16 mouse cellular contexts compared by ENCODE assay signal in genomic region chr17:32092241-32092619, GRCm38 (mm10). TPM values are rescaled to one million over a fixed set of nuclear protein-coding genes. Genes with fewer than 3 reads are reported as not detected.
DNase-seq lines count a peak whose midpoint lies in the region; ATAC-seq and TF ChIP-seq lines count a peak whose summit lies in the region.
"Had no signal": no experiment of that assay in that cellular context is flagged by ENCODE, and none has a peak within 500 bp of the region (broad histone marks: within the 10 kb centered on the region; RNA-seq: fewer than 3 reads in every experiment).

No protein-coding gene starts in this region.

- no peaks in the 10 kb centered on the region for H3K27me3 ChIP-seq in kidney, embryonic 15.5 days
- H3K27me3 ChIP-seq in G1E (ENCODE audit: insufficient read depth, low read length) = no peaks in the 10 kb centered on the region
- no peaks in the 10 kb centered on the region for H3K27me3 ChIP-seq in liver, embryonic 14.5 days (ENCODE audit: control insufficient read depth, insufficient read depth, low read length)
- H3K27me3 ChIP-seq: forebrain, embryonic 15.5 days; midbrain, embryonic 15.5 days; neural tube, embryonic 12.5 days had no signal

- H3K9me3 ChIP-seq in kidney, embryonic 15.5 days (replicated peaks) = no peaks in the 10 kb centered on the region; the same call in 1 of the 2 replicates
- H3K9me3 ChIP-seq in G1E (replicated peaks) = peaks cover 17% of the 10 kb centered on the region
- no peaks in the 10 kb centered on the region for H3K9me3 ChIP-seq in liver, embryonic 14.5 days (ENCODE audit: control insufficient read depth, low read length)
- H3K9me3 ChIP-seq: forebrain, embryonic 15.5 days; midbrain, embryonic 15.5 days had no signal

- WGBS in kidney, embryonic 15.5 days = 92% methylated on average over 1 of the region's 1 CpGs
- WGBS in liver, embryonic 14.5 days (ENCODE audit: insufficient replicate concordance) = 61% methylated on average over 1 of the region's 1 CpGs

- no peak for TF ChIP-seq POLR2A in embryonic fibroblast, embryonic 13.5 days (IDR thresholded peaks at IDR 0.05; ENCODE audit: low read depth, low read length)

- H3K4me3 ChIP-seq in kidney, embryonic 15.5 days (replicated peaks) = no peak overlapping the region
- peak overlapping the region; percentile 69; the same call in 1 of the 2 replicates for H3K4me3 ChIP-seq in G1E (ENCODE audit: low read depth, low read length)
- no peak overlapping the region for H3K4me3 ChIP-seq in embryonic fibroblast, embryonic 13.5 days (ENCODE audit: insufficient read depth, low read length)
- peak overlapping the region; percentile 16 to 33; a peak in 3 of 4 replicates for H3K4me3 ChIP-seq in liver, embryonic 14.5 days (ENCODE audit: insufficient read depth in 1 of 2, low read depth in 2 of 2, low read length in 2 of 2)

- TF ChIP-seq CTCF in G1E (IDR thresholded peaks at IDR 0.05; ENCODE audit: low read depth, low read length) = no peak
- no peak for TF ChIP-seq CTCF in embryonic fibroblast, embryonic 13.5 days (IDR thresholded peaks at IDR 0.05; ENCODE audit: borderline replicate concordance, insufficient read depth, low read length)
- no peak for TF ChIP-seq CTCF in liver, embryonic 14.5 days (IDR thresholded peaks at IDR 0.05; ENCODE audit: low read depth)

- peak; percentile 49; the same call in 1 of the 2 replicates for ATAC-seq in kidney, embryonic 15.5 days (replicated peaks; ENCODE audit: low FRiP score)
- no peak for ATAC-seq in G1E (ENCODE audit: extremely low read depth, insufficient number of reproducible peaks, low FRiP score, poor library complexity, severe bottlenecking)
- ATAC-seq in liver, embryonic 14.5 days (ENCODE audit: insufficient read depth) = peak; percentile 83

- no peak overlapping the region for H3K4me2 ChIP-seq in kidney, embryonic 15.5 days
- peak overlapping the region; percentile 79 for H3K4me2 ChIP-seq in liver, embryonic 14.5 days (ENCODE audit: low read depth)

- H3K4me1 ChIP-seq in kidney, embryonic 15.5 days = peaks cover 15% of the 10 kb centered on the region
- H3K4me1 ChIP-seq in G1E (ENCODE audit: insufficient read depth, low read depth, low read length) = peaks cover 46% of the 10 kb centered on the region
- H3K4me1 ChIP-seq in embryonic fibroblast, embryonic 13.5 days (ENCODE audit: control insufficient read depth, insufficient read depth, low read length) = peaks cover 5% of the 10 kb centered on the region
- H3K4me1 ChIP-seq in liver, embryonic 14.5 days (replicated peaks; ENCODE audit: control insufficient read depth in 2 of 2, insufficient read depth in 2 of 2, low read length in 1 of 2) = peaks cover 27 to 38% of the 10 kb centered on the region in 2 experiments

- peak; percentile 74 for TF ChIP-seq EP300 in liver, embryonic 14.5 days (IDR thresholded peaks at IDR 0.05; ENCODE audit: low read depth)

- no peak overlapping the region for H3K27ac ChIP-seq in kidney, embryonic 15.5 days
- H3K27ac ChIP-seq in embryonic fibroblast, embryonic 13.5 days (ENCODE audit: insufficient read depth, low read length) = peak overlapping the region; percentile 75
- H3K27ac ChIP-seq in liver, embryonic 14.5 days = peak overlapping the region; percentile 92
- H3K27ac ChIP-seq: neural tube, embryonic 12.5 days had no signal

- no peaks in the 10 kb centered on the region for H3K36me3 ChIP-seq in kidney, embryonic 15.5 days
- no peaks in the 10 kb centered on the region for H3K36me3 ChIP-seq in G1E (replicated peaks)
- H3K36me3 ChIP-seq in liver, embryonic 14.5 days (replicated peaks; ENCODE audit: control insufficient read depth, insufficient read depth, low read depth) = no peaks in the 10 kb centered on the region
- H3K36me3 ChIP-seq: forebrain, embryonic 15.5 days; midbrain, embryonic 15.5 days; neural tube, embryonic 12.5 days had no signal

- DNase-seq in kidney, adult 8-10 months = no peak
- DNase-seq in G1E (ENCODE audit: low spot score) = no peak
- peak in 2 of 3 experiments; percentile 73 to 75 for DNase-seq in liver, embryonic 14.5 days (ENCODE audit: low read depth in 3 of 3, low spot score in 3 of 3)
- DNase-seq in adrenal gland, adult (ENCODE audit: inconsistent age in 2 of 2, low spot score in 1 of 2) = no peak
- DNase-seq in cerebellum, postnatal 36 days = no peak
- no peak for DNase-seq in cerebellum, adult 11-12 months
- DNase-seq: cerebellum, postnatal 25 days; heart, postnatal 10 days; kidney, postnatal 10 days; lung, postnatal 4 days; thymus, adult 2 months had no signal

- H3K9ac ChIP-seq in kidney, embryonic 15.5 days = no peak overlapping the region
- peak overlapping the region; percentile 68 for H3K9ac ChIP-seq in liver, embryonic 14.5 days (replicated peaks)

RNA-seq across cellular contexts. Expression of gene Hsf2bp, which starts 56.1 kb away (rescaled TPM):
- 0.70 and 0.73 TPM in 2 replicates for polyA plus RNA-seq in kidney, embryonic 15.5 days (2015; fragmentation: Nextera tagmentation; extraction: Ambion mirVana)
- total RNA-seq in G1E (2014; fragmentation: Nextera tagmentation) (not detected in 2 replicates), G1E (2017) (not detected in 2 replicates)
- polyA plus RNA-seq in G1E (2012) = not detected in 2 replicates
- polyA plus RNA-seq in embryonic fibroblast, embryonic 13.5 days (2011; ENCODE audit: insufficient read length, low read depth, missing spikeins) = not detected in 2 replicates
- 0.07 and 0.23 TPM in 2 replicates for polyA plus RNA-seq in liver, embryonic 14.5 days (2012; rRNA removed)
- polyA plus RNA-seq in liver, embryonic 14.5 days (2014; fragmentation: Nextera tagmentation; extraction: Ambion mirVana) = 0.10 and 0.28 TPM in 2 replicates

RNA-seq across cellular contexts. Expression of gene Rrp1b, which starts 56.3 kb away (rescaled TPM):
- 71.0 and 73.6 TPM in 2 replicates for polyA plus RNA-seq in kidney, embryonic 15.5 days (2015; fragmentation: Nextera tagmentation; extraction: Ambion mirVana)
- total RNA-seq in G1E (2014; fragmentation: Nextera tagmentation) (53.6 and 59.3 TPM in 2 replicates), G1E (2017) (33.1 and 38.5 TPM in 2 replicates)
- 156 and 201 TPM in 2 replicates for polyA plus RNA-seq in G1E (2012)
- polyA plus RNA-seq in embryonic fibroblast, embryonic 13.5 days (2011; ENCODE audit: insufficient read length, low read depth, missing spikeins) = 30.0 and 38.6 TPM in 2 replicates
- 5.2 and 9.1 TPM in 2 replicates for polyA plus RNA-seq in liver, embryonic 14.5 days (2012; rRNA removed)
- polyA plus RNA-seq in liver, embryonic 14.5 days (2014; fragmentation: Nextera tagmentation; extraction: Ambion mirVana) = 17.7 and 22.1 TPM in 2 replicates

Comparison
In these comparisons a context has a peak if more than half of its experiments do, and no peak if none do; other contexts are left out.
1. H3K4me3 ChIP-seq: peak in G1E (single experiment) and liver, embryonic 14.5 days (2 of 2); none in kidney, embryonic 15.5 days (single experiment) and embryonic fibroblast, embryonic 13.5 days (single experiment).
2. DNase-seq: peak in liver, embryonic 14.5 days (2 of 3); none in kidney, adult 8-10 months (0 of 2), G1E (single experiment), adrenal gland, adult (0 of 2), cerebellum, postnatal 36 days (0 of 2) and cerebellum, adult 11-12 months (single experiment).